Mouse (Mus musculus) ES-Bruce4 (cell line): Measurements from ENCODE around the gene Vat1.

Experiments used
- CTCF ChIP-seq: IDR thresholded peaks from one replicate; pipeline ENCODE4 v1.8.1; 2011; ENCODE audit warnings: low read depth, low read length
- POLR2A ChIP-seq: IDR thresholded peaks from one replicate; pipeline ENCODE4 v1.8.1; 2011; ENCODE audit warnings: low read length; ENCODE audit not compliant: insufficient read depth

GRCm38 (mm10) chr11:101454702-101455101 is 11.3 kb downstream of the Vat1 start:
- no peak for TF ChIP-seq CTCF
- TF ChIP-seq POLR2A: no peak
